Mouse (Mus musculus): ENCODE data around the gene Ccdc190.

Ccdc190 gene

GRCm38 (mm10) chr1:169928454-169928971 is at the start of gene Ccdc190:
Gene Ccdc190, plus strand, starts transcription at chr1:169928648.
- Histone ChIP-seq H3K27me3 (ENCODE audit: insufficient read depth, low read length) (peaks cover 5% of the 10 kb centered on the region), H3K4me1 (replicated peaks; ENCODE audit: low read depth, low read length) (peaks cover 16% of the 10 kb centered on the region), H3K36me3 (ENCODE audit: insufficient read depth, low read length) (no peaks in the 10 kb centered on the region), H3K9me3 (ENCODE audit: low read length) (no peaks in the 10 kb centered on the region), H3K4me3 (replicated peaks; ENCODE audit: low read length) (no peak within 1 kb of the TSS)
- TF ChIP-seq CTCF (conservative IDR thresholded peaks at IDR 0.05; ENCODE audit: low read length) = no peak
- no peak for TF ChIP-seq POU5F1 (IDR thresholded peaks at IDR 0.05; ENCODE audit: borderline replicate concordance, low read length)
- TF ChIP-seq NANOG (IDR thresholded peaks at IDR 0.05; ENCODE audit: borderline replicate concordance, low read length) = no peak

GRCm38 (mm10) chr1:169879060-169879459 is 49.4 kb upstream of the Ccdc190 start:
- Histone ChIP-seq H3K27me3 (ENCODE audit: insufficient read depth, low read length) (no peaks in the 10 kb centered on the region), H3K36me3 (ENCODE audit: insufficient read depth, low read length) (no peaks in the 10 kb centered on the region), H3K9me3 (ENCODE audit: low read length) (no peaks in the 10 kb centered on the region), H3K4me3 (replicated peaks; ENCODE audit: low read length) (no peak overlapping the region), H3K4me1 (replicated peaks; ENCODE audit: low read depth, low read length) (no peaks in the 10 kb centered on the region)
- TF ChIP-seq POU5F1 (IDR thresholded peaks at IDR 0.05; ENCODE audit: borderline replicate concordance, low read length) = no peak
- TF ChIP-seq CTCF (conservative IDR thresholded peaks at IDR 0.05; ENCODE audit: low read length) = no peak
- TF ChIP-seq NANOG (IDR thresholded peaks at IDR 0.05; ENCODE audit: borderline replicate concordance, low read length) = no peak

- no peaks in the 10 kb centered on the region for H3K4me1 ChIP-seq (replicated peaks; ENCODE audit: low read depth, low read length)
- TF ChIP-seq NANOG (IDR thresholded peaks at IDR 0.05; ENCODE audit: borderline replicate concordance, low read length) (no peak), CTCF (conservative IDR thresholded peaks at IDR 0.05; ENCODE audit: low read length) (no peak), POU5F1 (IDR thresholded peaks at IDR 0.05; ENCODE audit: borderline replicate concordance, low read length) (no peak)
- H3K27me3 ChIP-seq (ENCODE audit: insufficient read depth, low read length) = no peaks in the 10 kb centered on the region
- no peak overlapping the region for H3K4me3 ChIP-seq (replicated peaks; ENCODE audit: low read length)
- no peaks in the 10 kb centered on the region for H3K9me3 ChIP-seq (ENCODE audit: low read length)
- H3K36me3 ChIP-seq (ENCODE audit: insufficient read depth, low read length) = no peaks in the 10 kb centered on the region
These were observed 48.3 kb upstream of the Ccdc190 start for GRCm38 (mm10) chr1:169880181-169880580.

GRCm38 (mm10) chr1:169883081-169883565 is 45.3 kb upstream of the Ccdc190 start:
- no peak for TF ChIP-seq POU5F1 (IDR thresholded peaks at IDR 0.05; ENCODE audit: borderline replicate concordance, low read length)
- TF ChIP-seq CTCF (conservative IDR thresholded peaks at IDR 0.05; ENCODE audit: low read length) = no peak
- TF ChIP-seq NANOG (IDR thresholded peaks at IDR 0.05; ENCODE audit: borderline replicate concordance, low read length) = no peak

GRCm38 (mm10) chr1:169889250-169889649 is 39.2 kb upstream of the Ccdc190 start:
- Histone ChIP-seq H3K4me3 (replicated peaks; ENCODE audit: low read length) (no peak overlapping the region), H3K9me3 (ENCODE audit: low read length) (peaks cover 7% of the 10 kb centered on the region), H3K36me3 (ENCODE audit: insufficient read depth, low read length) (no peaks in the 10 kb centered on the region), H3K27me3 (ENCODE audit: insufficient read depth, low read length) (no peaks in the 10 kb centered on the region), H3K4me1 (replicated peaks; ENCODE audit: low read depth, low read length) (no peaks in the 10 kb centered on the region)
- no peak for TF ChIP-seq CTCF (conservative IDR thresholded peaks at IDR 0.05; ENCODE audit: low read length)
- TF ChIP-seq POU5F1 (IDR thresholded peaks at IDR 0.05; ENCODE audit: borderline replicate concordance, low read length) = no peak
- no peak for TF ChIP-seq NANOG (IDR thresholded peaks at IDR 0.05; ENCODE audit: borderline replicate concordance, low read length)

More at GRCm38 (mm10) chr1:169883081-169883565, 45.3 kb upstream of the Ccdc190 start:
- Histone ChIP-seq H3K36me3 (ENCODE audit: insufficient read depth, low read length) (no peaks in the 10 kb centered on the region), H3K4me3 (replicated peaks; ENCODE audit: low read length) (no peak overlapping the region), H3K4me1 (replicated peaks; ENCODE audit: low read depth, low read length) (no peaks in the 10 kb centered on the region), H3K9me3 (ENCODE audit: low read length) (no peaks in the 10 kb centered on the region), H3K27me3 (ENCODE audit: insufficient read depth, low read length) (no peaks in the 10 kb centered on the region)

GRCm38 (mm10) chr1:169893976-169894375 is 34.5 kb upstream of the Ccdc190 start:
- H3K9me3 ChIP-seq (ENCODE audit: low read length) = peaks cover 8% of the 10 kb centered on the region
- H3K36me3 ChIP-seq (ENCODE audit: insufficient read depth, low read length) = no peaks in the 10 kb centered on the region
- H3K4me1 ChIP-seq (replicated peaks; ENCODE audit: low read depth, low read length) = no peaks in the 10 kb centered on the region
- no peak overlapping the region for H3K4me3 ChIP-seq (replicated peaks; ENCODE audit: low read length)
- TF ChIP-seq CTCF (conservative IDR thresholded peaks at IDR 0.05; ENCODE audit: low read length) = no peak
- no peak for TF ChIP-seq POU5F1 (IDR thresholded peaks at IDR 0.05; ENCODE audit: borderline replicate concordance, low read length)
- no peak for TF ChIP-seq NANOG (IDR thresholded peaks at IDR 0.05; ENCODE audit: borderline replicate concordance, low read length)
- no peaks in the 10 kb centered on the region for H3K27me3 ChIP-seq (ENCODE audit: insufficient read depth, low read length)

- Histone ChIP-seq H3K9me3 (ENCODE audit: low read length) (peaks cover 17% of the 10 kb centered on the region), H3K27me3 (ENCODE audit: insufficient read depth, low read length) (no peaks in the 10 kb centered on the region), H3K4me1 (replicated peaks; ENCODE audit: low read depth, low read length) (no peaks in the 10 kb centered on the region), H3K36me3 (ENCODE audit: insufficient read depth, low read length) (no peaks in the 10 kb centered on the region), H3K4me3 (replicated peaks; ENCODE audit: low read length) (no peak overlapping the region)
- no peak for TF ChIP-seq NANOG (IDR thresholded peaks at IDR 0.05; ENCODE audit: borderline replicate concordance, low read length)
- TF ChIP-seq CTCF (conservative IDR thresholded peaks at IDR 0.05; ENCODE audit: low read length) = no peak
- TF ChIP-seq POU5F1 (IDR thresholded peaks at IDR 0.05; ENCODE audit: borderline replicate concordance, low read length) = no peak
These were observed 32.8 kb upstream of the Ccdc190 start for GRCm38 (mm10) chr1:169895686-169896085.

- H3K27me3 ChIP-seq (ENCODE audit: insufficient read depth, low read length) = no peaks in the 10 kb centered on the region
- no peak overlapping the region for H3K4me3 ChIP-seq (replicated peaks; ENCODE audit: low read length)
- no peak for TF ChIP-seq NANOG (IDR thresholded peaks at IDR 0.05; ENCODE audit: borderline replicate concordance, low read length)
- TF ChIP-seq POU5F1 (IDR thresholded peaks at IDR 0.05; ENCODE audit: borderline replicate concordance, low read length) = no peak
- no peak for TF ChIP-seq CTCF (conservative IDR thresholded peaks at IDR 0.05; ENCODE audit: low read length)
- no peaks in the 10 kb centered on the region for H3K4me1 ChIP-seq (replicated peaks; ENCODE audit: low read depth, low read length)
- H3K9me3 ChIP-seq (ENCODE audit: low read length) = peaks cover 17% of the 10 kb centered on the region
- no peaks in the 10 kb centered on the region for H3K36me3 ChIP-seq (ENCODE audit: insufficient read depth, low read length)
These were observed 30.5 kb upstream of the Ccdc190 start for GRCm38 (mm10) chr1:169897916-169898315.

GRCm38 (mm10) chr1:169898607-169899006 is 29.8 kb upstream of the Ccdc190 start:
- no peak for TF ChIP-seq NANOG (IDR thresholded peaks at IDR 0.05; ENCODE audit: borderline replicate concordance, low read length)
- TF ChIP-seq CTCF (conservative IDR thresholded peaks at IDR 0.05; ENCODE audit: low read length) = no peak
- no peak for TF ChIP-seq POU5F1 (IDR thresholded peaks at IDR 0.05; ENCODE audit: borderline replicate concordance, low read length)
- Histone ChIP-seq H3K9me3 (ENCODE audit: low read length) (peaks cover 16% of the 10 kb centered on the region), H3K4me3 (replicated peaks; ENCODE audit: low read length) (no peak overlapping the region), H3K36me3 (ENCODE audit: insufficient read depth, low read length) (no peaks in the 10 kb centered on the region), H3K27me3 (ENCODE audit: insufficient read depth, low read length) (no peaks in the 10 kb centered on the region), H3K4me1 (replicated peaks; ENCODE audit: low read depth, low read length) (no peaks in the 10 kb centered on the region)

Measured in E14TG2a.4 (cell line).